Mouse (Mus musculus): ENCODE data around the gene Eps8.
"Not testable (repeated sequence)": the region's sequence is repeated elsewhere in the genome, so short reads cannot be mapped to it uniquely, and the experiment has no call there.

The Eps8 gene

DNA sequence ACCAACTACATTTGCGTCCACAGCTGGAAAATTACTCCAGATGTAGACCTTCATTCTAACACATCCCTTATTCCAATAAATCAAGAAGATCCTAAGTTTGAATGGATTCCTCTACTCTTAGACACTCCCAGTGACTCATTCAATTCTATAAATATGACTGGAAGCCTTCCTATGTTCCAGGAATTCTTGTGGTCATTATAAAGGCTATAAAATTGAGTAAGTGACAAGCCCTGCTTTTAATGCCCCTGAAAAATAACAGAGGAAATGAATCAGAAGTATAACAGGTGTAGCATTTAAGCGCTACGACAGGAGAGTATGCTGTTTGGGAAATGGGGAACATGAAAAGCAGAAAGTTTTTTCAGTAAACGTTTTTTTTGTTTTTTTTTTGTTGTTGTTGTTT, 139.8 kb downstream of the Eps8 start:
- DNase-seq (ENCODE audit: low spot score in 2 of 2), result no peak

DNA sequence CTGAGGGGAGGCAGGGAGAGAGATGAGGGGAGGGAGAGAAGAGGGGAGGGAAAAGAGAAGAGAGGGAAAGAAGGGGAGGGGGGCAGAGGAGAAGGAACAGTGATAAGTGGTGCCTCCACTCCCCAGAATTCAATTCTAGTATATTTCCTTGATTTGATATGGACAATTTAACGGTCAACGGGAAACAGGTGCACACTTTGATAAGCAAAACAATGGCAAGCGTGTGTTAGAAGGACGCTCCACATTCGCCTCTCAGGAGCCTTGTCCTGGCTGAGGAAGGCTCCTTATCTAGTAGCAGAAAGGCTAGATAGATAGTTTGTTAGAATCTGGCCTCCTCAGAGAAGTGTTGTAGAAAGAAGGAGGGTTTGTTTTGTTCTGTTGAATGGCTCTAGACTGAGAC, 141.9 kb downstream of the Eps8 start:
- no peak for DNase-seq (ENCODE audit: low spot score in 2 of 2)

DNA sequence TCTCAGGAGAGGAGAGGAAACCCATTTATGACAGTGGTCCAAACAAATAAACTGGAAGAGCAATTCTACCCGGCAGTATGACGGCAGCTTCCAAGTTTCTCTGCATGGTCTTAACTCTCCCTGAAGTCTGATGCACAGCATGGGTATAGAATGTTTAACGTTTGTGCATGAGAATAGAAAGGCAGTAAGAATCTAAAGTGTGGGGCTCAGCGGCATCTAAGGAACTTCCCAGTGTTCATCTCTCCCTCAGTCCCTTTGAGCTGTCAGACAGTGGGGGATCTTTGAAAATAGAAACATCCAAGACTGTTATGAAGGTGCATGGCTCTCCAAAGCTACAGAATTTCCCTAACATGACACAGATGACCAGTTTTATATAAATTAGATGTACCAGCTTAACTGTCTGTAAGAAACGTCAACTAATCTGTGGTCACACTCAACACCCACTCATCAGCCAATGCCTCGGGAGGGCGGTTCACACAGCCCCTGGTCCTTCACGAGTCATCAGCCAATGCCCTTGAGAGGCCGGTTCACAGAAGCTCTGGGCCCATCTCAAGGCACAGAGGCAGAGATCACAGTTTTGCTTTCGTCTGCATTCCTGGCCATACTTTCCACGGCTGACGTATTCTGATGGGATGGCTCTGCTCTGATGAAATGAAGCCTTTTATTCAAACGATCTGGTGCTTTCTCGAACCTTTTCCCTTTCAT, 145.2 kb downstream of the Eps8 start:
- DNase-seq (ENCODE audit: low spot score in 2 of 2), result no peak

DNA sequence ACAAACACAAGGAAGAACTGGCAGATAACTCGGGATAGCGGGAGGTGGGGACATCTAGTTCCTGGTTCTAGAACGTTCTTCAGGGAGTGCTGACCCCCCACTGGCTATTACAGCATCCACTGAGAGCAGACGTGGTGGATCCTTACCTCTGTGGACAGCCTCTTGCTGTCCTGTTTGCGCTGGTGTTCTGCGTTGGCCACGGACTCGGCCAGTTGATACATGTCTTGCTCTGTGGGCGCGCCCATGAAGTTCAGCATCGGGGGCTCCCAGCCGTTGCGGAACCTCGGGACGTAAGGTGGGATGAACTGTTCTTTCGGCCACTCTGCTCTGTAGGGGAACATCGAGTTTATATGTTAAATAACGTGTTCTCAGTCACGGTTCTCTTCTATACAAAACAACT, 145.7 kb downstream of the Eps8 start:
- DNase-seq (ENCODE audit: low spot score in 2 of 2), result no peak

DNA sequence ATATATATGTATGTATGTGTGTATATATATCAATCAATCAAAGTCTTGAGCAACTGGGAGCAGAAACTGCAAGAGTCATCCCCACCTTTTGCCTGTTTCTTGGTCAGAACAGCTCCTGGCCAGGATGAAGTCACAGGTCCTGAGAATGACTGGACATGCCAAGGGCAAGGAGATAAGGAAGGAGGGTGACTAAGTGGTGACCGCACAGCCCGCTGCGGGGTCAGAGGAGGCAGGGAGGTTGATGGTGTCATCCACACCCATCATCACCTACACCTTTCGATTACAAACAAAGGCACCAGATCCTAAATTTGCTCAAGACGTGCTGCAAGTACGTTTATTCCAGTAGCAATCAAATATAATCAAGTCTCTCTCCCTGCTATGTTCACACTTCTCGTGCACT, 148.1 kb downstream of the Eps8 start:
- no peak for DNase-seq (ENCODE audit: low spot score in 2 of 2)

DNA sequence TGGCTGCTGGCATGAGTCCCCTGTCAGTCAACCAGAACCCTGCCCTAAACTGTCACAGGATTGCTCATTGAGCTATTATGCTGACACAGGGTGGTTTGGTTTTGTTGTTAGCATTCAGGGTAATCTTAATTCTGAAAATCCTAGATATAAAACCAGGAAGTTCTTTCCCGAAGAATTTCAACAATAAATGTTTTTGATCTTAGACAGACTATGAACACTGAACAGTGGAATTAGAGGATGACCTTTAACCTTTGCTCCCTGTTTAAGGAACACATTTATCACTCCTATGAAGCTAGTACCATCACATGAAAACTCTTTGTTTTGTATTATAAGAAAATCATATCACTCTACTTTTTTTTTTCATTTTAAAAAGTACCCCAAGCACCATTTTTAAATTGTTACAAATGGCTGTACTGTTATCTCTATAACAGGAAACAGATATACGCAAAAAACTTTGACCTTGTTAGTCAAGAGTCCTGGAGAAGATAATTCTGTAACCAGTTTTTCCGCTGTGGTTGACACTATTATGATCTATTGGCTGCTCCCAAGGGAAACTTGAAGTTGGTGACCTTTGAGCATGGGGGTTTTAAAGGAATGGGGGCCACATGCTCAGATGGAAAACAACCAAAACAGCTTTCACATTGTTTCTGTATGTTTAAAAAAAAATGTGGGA, 149.0 kb downstream of the Eps8 start:
- DNase-seq (ENCODE audit: low spot score in 2 of 2), result no peak

DNA sequence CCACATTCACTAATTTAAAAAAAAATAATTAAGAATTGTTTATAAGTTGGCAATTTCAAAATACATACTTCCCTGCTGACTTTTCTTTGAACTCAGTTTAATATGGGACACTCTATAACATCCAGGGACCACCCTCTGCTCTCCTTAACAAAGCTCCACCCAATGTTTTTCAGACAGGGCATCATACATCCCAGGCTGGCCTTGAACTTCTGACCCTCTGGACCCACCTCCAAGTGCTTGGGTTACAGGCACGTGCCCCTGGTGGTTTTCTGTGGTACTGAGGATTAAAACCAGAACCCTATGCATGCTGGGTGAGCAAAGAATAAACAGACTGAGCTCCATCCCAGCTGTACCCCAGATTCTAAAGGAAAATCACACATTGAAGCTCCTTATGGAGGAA, 150.6 kb downstream of the Eps8 start:
- no peak for DNase-seq (ENCODE audit: low spot score in 2 of 2)

DNA sequence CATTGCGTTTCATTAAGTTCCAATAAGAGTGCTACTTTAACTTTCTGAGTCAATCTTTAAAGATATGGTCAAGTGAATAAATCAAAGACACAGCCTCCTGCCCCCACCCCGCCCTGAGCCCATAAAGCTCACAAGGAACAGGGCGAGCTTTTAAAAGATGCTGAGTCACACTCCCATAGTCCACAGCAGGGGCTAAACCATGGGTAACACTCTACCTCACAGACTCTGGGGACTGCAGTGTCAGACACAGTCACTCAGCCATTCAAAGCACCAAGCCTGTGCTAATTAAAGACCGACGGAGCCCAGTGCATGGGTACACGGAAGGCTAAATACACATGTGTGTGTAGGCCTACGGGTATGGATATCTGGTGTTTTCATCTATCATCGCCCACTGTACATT, 151.2 kb downstream of the Eps8 start:
- no peak for DNase-seq (ENCODE audit: low spot score in 2 of 2)

DNA sequence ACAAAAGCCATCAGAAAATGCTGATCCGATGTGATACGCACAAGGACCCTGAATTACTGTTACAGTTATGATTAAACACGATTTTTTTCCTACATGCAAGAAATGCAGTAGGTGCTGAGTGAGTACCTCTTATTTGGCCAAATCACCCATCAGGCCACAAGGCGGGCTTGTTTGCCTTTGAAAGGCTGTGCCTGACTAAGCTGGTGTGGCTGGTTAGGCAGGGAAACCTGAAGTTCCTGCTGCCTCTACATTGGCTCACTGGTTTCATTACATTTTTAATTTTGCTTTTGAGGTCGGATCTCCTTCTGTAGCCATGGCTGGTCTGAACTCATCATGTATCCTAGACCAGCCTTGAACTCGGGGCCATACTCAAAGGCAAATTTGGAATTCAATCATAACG, 151.7 kb downstream of the Eps8 start:
- no peak for DNase-seq (ENCODE audit: low spot score in 2 of 2)

DNA sequence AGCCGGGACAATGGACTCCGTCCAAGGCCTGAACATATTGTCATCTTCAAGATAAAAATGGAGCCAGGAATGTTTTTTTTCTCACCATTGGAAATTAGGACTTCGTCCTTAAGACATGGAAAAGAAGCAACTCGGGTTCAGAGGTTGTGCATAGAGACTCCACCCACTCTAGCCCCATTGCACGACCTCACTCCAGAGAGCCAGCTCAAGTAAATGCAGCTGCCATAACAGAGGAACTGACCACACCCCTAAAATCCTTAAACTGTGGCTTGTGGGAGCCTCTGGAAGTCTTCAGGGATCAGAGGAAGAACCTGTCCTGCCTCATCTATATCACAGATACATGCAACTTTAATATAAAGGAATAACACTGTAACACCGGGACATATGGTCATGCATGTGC, 155.9 kb downstream of the Eps8 start:
- no peak for DNase-seq (ENCODE audit: low spot score in 2 of 2)

DNA sequence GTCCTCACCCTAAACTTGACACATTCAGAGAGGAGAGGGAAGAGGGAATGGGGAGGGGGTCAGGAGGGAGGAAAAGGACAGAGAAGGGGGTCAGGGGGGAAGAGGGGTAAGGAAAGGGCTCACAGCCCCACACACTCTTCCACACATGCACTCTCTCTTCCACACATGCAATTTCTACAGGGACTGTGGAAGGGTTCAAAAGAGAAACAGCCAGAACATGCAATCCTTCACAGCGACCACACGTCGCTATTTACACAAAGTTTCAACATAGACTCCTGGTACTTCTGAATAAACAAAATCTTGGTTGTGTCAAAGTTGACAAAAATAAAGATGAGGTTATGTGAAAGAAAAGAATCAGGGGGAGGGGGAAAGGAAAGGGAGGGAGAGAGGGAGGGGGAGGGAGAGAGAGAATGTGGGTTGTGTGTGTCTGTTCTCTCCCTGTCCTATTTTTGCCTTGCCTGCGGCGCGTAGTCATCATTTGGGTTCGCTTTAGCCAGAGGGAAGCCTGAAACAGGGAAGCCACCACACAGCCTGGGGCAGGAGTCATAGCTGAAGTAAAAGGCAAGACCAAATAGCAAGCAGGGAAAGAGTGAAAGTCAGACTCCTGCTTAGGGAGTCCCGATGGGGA, 157.4 kb downstream of the Eps8 start:
- DNase-seq (ENCODE audit: low spot score in 2 of 2), result no peak

DNA sequence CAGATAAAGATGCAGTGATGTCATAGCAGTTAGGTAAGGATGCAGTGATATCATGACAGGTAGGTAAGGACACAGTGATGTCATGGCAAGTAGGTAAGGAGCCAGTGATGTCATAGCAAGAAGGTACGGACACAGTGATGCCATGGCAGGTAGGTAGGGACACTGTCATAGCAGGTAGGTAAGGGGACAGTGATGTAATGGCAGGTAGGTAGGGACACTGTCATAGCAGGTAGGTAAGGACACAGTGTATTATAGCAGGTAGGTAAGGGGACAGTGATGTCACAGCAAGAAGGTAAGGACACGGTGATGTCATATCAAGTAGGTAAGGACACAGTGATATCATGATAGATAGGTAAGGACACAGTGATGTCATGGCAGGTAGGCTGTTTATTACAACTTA, 158.1 kb downstream of the Eps8 start:
- no peak for DNase-seq (ENCODE audit: low spot score in 2 of 2)

DNA sequence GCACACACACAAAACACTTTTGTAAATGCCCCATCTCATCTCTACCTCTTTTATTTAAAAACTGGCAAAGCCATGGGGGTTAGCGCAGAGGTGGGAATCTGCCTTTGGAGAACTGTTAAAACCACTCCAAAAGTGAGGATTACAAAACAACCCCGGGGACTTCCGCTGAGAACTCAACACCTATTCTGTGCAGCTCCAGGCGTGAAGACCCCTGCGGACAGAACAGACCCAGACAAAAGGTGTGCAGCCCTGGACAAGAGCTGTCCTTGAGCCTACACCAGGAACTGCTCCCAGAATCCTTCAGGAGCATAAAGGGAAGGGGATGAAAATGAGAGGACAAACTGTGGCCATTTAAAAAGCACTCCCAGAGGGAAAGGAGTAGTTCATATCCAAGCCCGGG, 159.4 kb downstream of the Eps8 start:
- DNase-seq (ENCODE audit: low spot score in 2 of 2), result no peak

DNA sequence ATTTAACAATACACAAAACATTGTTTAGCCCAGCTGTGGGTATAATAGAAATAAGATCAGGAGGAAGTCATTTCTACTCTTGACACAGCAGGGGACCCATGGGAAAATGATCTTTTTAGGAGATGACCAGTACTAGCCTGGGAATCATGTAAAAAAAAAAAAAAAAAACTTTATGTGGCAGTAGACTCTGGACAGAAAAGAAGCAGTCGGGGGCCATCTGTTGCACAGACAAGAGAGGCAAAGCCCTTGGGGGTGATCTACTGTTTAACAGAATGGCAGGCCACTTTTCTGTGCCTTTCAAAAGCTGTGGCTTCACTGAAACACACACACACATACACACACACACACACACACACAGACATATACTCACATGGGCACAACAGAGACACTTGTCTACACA, 159.9 kb downstream of the Eps8 start:
- DNase-seq (ENCODE audit: low spot score in 2 of 2), result no peak

DNA sequence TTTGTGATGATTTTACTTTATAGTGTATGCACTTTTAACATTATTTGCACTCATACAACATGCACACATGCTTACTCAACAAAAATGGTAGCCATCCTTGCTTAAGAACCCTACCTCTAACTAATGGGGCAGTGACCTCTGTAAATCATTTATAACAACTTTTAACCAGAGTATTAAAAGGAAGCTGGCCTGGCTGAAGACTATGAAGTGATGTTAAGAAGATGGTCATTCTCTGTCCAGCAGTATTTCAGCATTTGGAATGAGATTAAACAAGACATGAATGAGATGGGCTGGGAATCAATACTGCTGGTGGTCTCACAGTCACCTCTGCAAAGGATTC, 160.6 kb downstream of the Eps8 start:
- no peak for DNase-seq (ENCODE audit: low spot score in 2 of 2)

DNA sequence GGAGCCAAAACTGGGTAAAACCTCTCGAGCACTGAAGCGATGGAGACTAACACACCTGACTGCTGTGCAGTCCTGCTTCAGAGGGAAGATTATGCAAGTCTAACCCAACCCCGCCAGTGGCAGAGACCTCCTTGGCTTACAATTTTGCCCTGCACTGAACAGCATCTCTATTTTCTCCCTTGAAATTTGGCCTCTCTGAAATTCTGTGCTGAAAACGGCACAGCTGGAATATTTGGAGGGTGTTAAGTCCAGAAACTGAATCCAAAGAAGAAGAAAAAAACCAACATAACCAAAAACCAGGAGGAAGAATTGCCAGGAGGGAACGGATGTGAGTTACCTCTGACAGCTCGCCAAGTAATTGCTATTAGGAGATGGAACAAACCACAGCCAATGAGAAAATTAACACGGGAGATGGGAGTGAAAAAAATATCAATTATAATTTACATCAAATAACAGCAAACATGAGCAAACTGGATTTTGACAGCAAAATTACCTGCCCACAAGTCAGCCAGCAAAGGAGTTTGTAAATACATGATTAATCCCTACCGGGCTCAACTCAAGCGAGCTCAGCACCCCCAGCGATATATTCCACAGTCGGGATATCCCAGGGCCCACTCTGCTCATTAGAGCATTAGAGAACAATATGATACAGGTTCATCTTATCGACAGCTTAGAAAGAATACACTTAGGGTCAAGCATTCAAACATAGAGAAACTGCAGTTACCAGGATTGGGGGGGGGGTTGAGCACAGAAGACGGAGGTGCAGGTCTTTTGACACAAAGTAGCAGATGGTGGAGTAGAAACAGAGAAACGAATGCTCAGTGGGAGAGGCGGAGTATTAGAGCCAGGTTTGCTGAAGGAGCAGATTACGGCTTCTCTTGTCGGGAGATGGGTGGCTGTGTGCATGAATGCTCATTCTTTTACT, 161.2 kb downstream of the Eps8 start:
- no peak for DNase-seq (ENCODE audit: low spot score in 2 of 2)

DNA sequence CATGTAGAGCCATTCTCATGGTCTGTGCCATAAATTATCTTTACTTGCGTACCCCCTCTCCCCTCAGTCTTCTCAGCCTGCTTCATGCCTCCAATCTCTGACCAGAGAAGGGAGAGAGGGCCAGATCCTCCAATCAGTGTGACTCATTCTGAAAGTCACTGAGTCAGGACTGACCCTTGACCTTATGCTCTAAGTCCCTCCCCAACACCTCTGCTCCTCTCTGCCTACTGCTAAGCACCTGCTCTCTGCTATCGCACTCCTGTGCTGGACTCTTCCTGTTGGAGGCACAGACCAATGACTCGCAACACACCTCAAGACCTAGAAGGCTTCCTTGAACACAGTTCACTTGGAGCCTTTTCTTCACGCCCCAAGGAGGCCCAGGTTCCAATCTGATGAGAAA, 162.1 kb downstream of the Eps8 start:
- no peak for DNase-seq (ENCODE audit: low spot score in 2 of 2)

DNA sequence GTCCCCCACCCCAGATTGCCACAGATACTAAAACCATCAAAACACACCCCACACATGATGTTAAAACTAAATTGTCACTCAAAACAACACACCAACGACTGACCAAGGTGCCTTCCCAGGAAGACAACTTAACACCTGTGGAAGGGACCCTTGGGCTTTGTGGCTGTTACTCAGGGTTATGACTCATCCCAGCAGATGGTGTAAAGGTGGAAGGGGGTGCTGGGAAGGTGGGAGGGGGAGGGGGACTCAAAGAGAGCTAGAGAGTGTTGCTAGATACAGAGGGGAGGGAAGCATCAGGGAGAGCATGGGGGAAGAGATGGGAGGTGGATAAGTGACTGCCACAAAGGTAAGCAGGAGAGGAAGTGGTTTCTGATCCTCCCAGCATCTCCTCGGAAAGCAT, 163.0 kb downstream of the Eps8 start:
- DNase-seq (ENCODE audit: low spot score in 2 of 2), result no peak

DNA sequence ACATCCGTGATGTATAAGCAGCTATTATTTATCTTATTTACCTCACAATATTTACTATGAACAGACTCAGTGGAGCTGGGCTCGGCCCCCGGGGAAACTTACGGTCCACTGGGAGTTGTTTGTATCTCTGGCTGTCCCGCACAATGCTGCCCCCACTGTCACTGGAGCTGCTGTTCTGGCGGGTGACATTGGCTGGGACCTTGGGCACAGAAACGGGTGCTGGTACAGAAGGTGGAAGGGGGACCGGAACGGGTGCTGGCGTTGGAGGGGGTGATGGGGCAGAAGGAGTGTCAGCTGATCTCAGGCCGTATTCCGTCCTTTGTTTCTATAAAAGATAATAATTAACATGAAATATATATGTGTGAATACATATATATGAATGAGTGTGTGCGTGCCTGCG, 164.6 kb downstream of the Eps8 start:
- no peak for DNase-seq (ENCODE audit: low spot score in 2 of 2)

DNA sequence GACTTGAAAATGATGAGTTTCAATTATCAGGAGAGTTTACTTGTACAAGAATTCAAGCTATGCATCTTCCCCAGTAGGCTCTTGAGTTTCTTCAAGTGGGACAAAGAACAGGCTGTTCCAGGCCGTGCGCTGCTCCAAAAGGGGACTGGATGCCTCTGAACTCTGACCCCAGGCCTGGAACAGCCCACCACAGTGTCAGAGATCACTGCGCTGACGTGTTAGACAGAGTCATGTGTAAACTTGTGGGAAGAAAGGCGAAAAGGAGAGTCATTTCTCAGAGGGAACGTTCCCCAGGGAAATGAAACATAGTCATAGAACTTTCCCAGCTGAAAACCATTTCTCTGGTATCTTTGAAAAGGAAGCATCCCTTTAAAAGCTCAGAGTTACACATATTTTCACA, 167.2 kb downstream of the Eps8 start:
- no peak for DNase-seq (ENCODE audit: low spot score in 2 of 2)

DNA sequence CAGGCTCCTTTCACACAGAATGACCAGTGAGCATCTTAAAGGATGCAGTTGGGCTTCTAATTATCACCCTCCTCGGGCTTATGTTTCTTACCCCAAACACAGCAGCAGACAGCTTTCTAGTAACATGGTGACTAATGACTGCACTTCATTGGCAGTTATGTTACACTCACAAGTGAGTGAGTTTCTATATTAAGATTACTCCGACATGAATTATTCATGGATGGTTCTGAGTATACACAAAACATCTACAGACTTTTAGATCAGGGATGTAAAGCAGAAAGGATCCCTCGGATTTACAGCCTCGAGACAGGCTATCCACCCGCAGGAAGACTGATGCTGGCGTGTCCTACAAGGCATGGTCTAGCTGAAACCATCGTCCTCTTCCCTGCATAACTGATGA, 171.8 kb downstream of the Eps8 start:
- DNase-seq (ENCODE audit: low spot score in 2 of 2), result no peak

DNA sequence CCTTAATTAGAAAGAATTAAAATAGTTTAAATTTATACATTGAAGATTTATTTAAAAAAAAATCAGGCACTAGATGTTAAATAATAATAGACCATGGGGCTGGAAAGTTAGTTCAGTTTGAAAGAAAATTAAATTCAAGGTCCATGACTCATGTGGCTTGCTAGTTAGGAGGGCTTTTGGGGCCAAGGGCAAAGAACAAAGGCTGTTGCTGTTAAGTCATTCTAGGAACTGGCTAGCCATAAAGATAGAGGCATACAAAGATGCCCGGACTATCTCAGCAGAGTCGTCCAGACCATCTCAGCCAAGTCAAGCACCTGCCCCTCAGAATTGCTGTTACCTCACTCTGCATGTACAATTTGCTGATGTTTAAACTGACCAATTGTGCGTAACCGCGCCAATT, 179.0 kb downstream of the Eps8 start:
- not testable (repeated sequence) for DNase-seq (ENCODE audit: low spot score in 2 of 2)

DNA sequence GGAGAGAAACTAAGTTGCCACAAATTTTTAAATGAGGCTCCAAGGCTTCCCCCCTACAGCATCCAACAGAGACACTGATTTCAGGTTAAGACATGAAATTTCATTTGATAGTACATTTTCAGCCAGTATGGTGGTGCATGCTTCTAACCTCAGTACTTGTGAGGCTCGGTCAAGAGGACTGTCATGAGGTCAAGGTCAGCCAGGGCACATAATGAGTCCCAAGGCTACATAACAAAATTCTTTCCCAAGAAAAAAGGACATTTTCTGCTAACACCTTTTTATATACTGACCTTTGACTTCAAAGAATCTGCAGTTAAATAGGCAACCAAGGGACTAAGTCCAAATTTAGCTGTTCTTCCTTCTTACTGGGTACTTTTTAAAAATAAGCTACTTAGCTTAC, 181.2 kb downstream of the Eps8 start:
- DNase-seq (ENCODE audit: low spot score in 2 of 2), result no peak

Data from spleen, postnatal 14 days (tissue).